Mouse (Mus musculus): ENCODE data around the gene 4933424G06Rik. TPM values are rescaled to one million over a fixed set of nuclear protein-coding genes. Genes with fewer than 3 reads are reported as not detected.
"Not testable (repeated sequence)": the region's sequence is repeated elsewhere in the genome, so short reads cannot be mapped to it uniquely, and the experiment has no call there.

The 4933424G06Rik gene
- polyA plus RNA-seq (2014; fragmentation: Nextera tagmentation; extraction: Ambion mirVana), result not detected in 2 replicates

GRCm38 (mm10) chr1:36709854-36710280 lies at the start of gene 4933424G06Rik:
Gene 4933424G06Rik, plus strand, starts transcription at chr1:36710149.
- peak within 1 kb of the TSS; percentile 61 for H3K4me2 ChIP-seq (ENCODE audit: low read depth, low read length)
- DNase-seq (ENCODE audit: low spot score) (peak; percentile 99), ATAC-seq (ENCODE audit: low read depth) (peak; percentile 96)
- WGBS, result under 1% methylated on average over 26 of the region's 29 CpGs
- H3K4me3 ChIP-seq (ENCODE audit: low read depth, low read length), result peak within 1 kb of the TSS; percentile 99
- no peaks in the 10 kb centered on the region for H3K9me3 ChIP-seq (ENCODE audit: control insufficient read depth, low read length)
- H3K27me3 ChIP-seq (replicated peaks; ENCODE audit: control insufficient read depth, insufficient read depth, low read length), result no peaks in the 10 kb centered on the region
- peak within 1 kb of the TSS; percentile 93 for H3K9ac ChIP-seq (ENCODE audit: low read depth, low read length)
- peak within 1 kb of the TSS; percentile 84 for H3K27ac ChIP-seq (replicated peaks; ENCODE audit: low read depth, low read length)
- peaks cover 23% of the 10 kb centered on the region for H3K36me3 ChIP-seq (ENCODE audit: control insufficient read depth, insufficient read depth, low read length)
- 0 out of 2 replicates have a peak, but pooled peaks cover 9% of the 10 kb centered on the region for H3K4me1 ChIP-seq (ENCODE audit: control insufficient read depth, insufficient read depth, low read length)

- no peak overlapping the region for H3K4me3 ChIP-seq (ENCODE audit: low read depth, low read length)
- H3K9me3 ChIP-seq (ENCODE audit: control insufficient read depth, low read length), result no peaks in the 10 kb centered on the region
- H3K4me1 ChIP-seq (ENCODE audit: control insufficient read depth, insufficient read depth, low read length), result no peaks in the 10 kb centered on the region
- H3K4me2 ChIP-seq (ENCODE audit: low read depth, low read length), result no peak overlapping the region
- ATAC-seq (ENCODE audit: low read depth) (no peak), DNase-seq (ENCODE audit: low spot score) (peak; percentile 27)
- no peak overlapping the region for H3K9ac ChIP-seq (ENCODE audit: low read depth, low read length)
- 80% methylated on average over 4 of the region's 4 CpGs for WGBS
- H3K27me3 ChIP-seq (replicated peaks; ENCODE audit: control insufficient read depth, insufficient read depth, low read length), result no peaks in the 10 kb centered on the region
- H3K36me3 ChIP-seq (ENCODE audit: control insufficient read depth, insufficient read depth, low read length), result no peaks in the 10 kb centered on the region
- H3K27ac ChIP-seq (replicated peaks; ENCODE audit: low read depth, low read length), result no peak overlapping the region
Measured at GRCm38 (mm10) chr1:36664457-36664856, 45.5 kb upstream of the 4933424G06Rik start.

GRCm38 (mm10) chr1:36665165-36665723 lies 44.7 kb upstream of the 4933424G06Rik start:
- Histone ChIP-seq H3K27ac (replicated peaks; ENCODE audit: low read depth, low read length) (no peak overlapping the region), H3K4me3 (ENCODE audit: low read depth, low read length) (no peak overlapping the region), H3K9me3 (ENCODE audit: control insufficient read depth, low read length) (no peaks in the 10 kb centered on the region), H3K9ac (ENCODE audit: low read depth, low read length) (no peak overlapping the region), H3K4me1 (ENCODE audit: control insufficient read depth, insufficient read depth, low read length) (no peaks in the 10 kb centered on the region), H3K4me2 (ENCODE audit: low read depth, low read length) (no peak overlapping the region), H3K27me3 (replicated peaks; ENCODE audit: control insufficient read depth, insufficient read depth, low read length) (no peaks in the 10 kb centered on the region), H3K36me3 (ENCODE audit: control insufficient read depth, insufficient read depth, low read length) (no peaks in the 10 kb centered on the region)
- WGBS, result 74% methylated on average over 11 of the region's 11 CpGs
- peak; percentile 49 for DNase-seq (ENCODE audit: low spot score)
- ATAC-seq (ENCODE audit: low read depth), result peak; percentile 51; the same call in 1 of the 2 replicates

- H3K27ac ChIP-seq (replicated peaks; ENCODE audit: low read depth, low read length), result no peak overlapping the region
- no peak for ATAC-seq (ENCODE audit: low read depth)
- DNase-seq (ENCODE audit: low spot score), result no peak
Measured at GRCm38 (mm10) chr1:36665934-36666333, 44.0 kb upstream of the 4933424G06Rik start.

GRCm38 (mm10) chr1:36668007-36668406 lies 41.9 kb upstream of the 4933424G06Rik start:
- DNase-seq (ENCODE audit: low spot score); H3K9ac ChIP-seq (ENCODE audit: low read depth, low read length); H3K4me3 ChIP-seq (ENCODE audit: low read depth, low read length); ATAC-seq (ENCODE audit: low read depth); H3K27ac ChIP-seq (replicated peaks; ENCODE audit: low read depth, low read length); H3K36me3 ChIP-seq (ENCODE audit: control insufficient read depth, insufficient read depth, low read length); H3K27me3 ChIP-seq (replicated peaks; ENCODE audit: control insufficient read depth, insufficient read depth, low read length); H3K4me1 ChIP-seq (ENCODE audit: control insufficient read depth, insufficient read depth, low read length); H3K4me2 ChIP-seq (ENCODE audit: low read depth, low read length); H3K9me3 ChIP-seq (ENCODE audit: control insufficient read depth, low read length): not testable (repeated sequence)
- WGBS, result 69% methylated on average over 4 of the region's 4 CpGs

More at GRCm38 (mm10) chr1:36665934-36666333, 44.0 kb upstream of the 4933424G06Rik start:
- Histone ChIP-seq H3K4me3 (ENCODE audit: low read depth, low read length) (no peak overlapping the region), H3K4me2 (ENCODE audit: low read depth, low read length) (no peak overlapping the region), H3K36me3 (ENCODE audit: control insufficient read depth, insufficient read depth, low read length) (no peaks in the 10 kb centered on the region), H3K4me1 (ENCODE audit: control insufficient read depth, insufficient read depth, low read length) (no peaks in the 10 kb centered on the region), H3K9ac (ENCODE audit: low read depth, low read length) (no peak overlapping the region), H3K9me3 (ENCODE audit: control insufficient read depth, low read length) (no peaks in the 10 kb centered on the region), H3K27me3 (replicated peaks; ENCODE audit: control insufficient read depth, insufficient read depth, low read length) (no peaks in the 10 kb centered on the region)
- 65% methylated on average over 4 of the region's 4 CpGs for WGBS

- H3K27ac ChIP-seq (replicated peaks; ENCODE audit: low read depth, low read length), result no peak overlapping the region
- 69% methylated on average over 4 of the region's 4 CpGs for whole genome bisulfite sequencing
- no peak overlapping the region for H3K4me2 ChIP-seq (ENCODE audit: low read depth, low read length)
- H3K9ac ChIP-seq (ENCODE audit: low read depth, low read length), result no peak overlapping the region
- no peak for ATAC-seq (ENCODE audit: low read depth)
- no peak overlapping the region for H3K4me3 ChIP-seq (ENCODE audit: low read depth, low read length)
- DNase-seq (ENCODE audit: low spot score), result no peak
- H3K9me3 ChIP-seq (ENCODE audit: control insufficient read depth, low read length), result no peaks in the 10 kb centered on the region
- peaks cover 3% of the 10 kb centered on the region; the same call in 1 of the 2 replicates for H3K4me1 ChIP-seq (ENCODE audit: control insufficient read depth, insufficient read depth, low read length)
- no peaks in the 10 kb centered on the region for H3K36me3 ChIP-seq (ENCODE audit: control insufficient read depth, insufficient read depth, low read length)
- H3K27me3 ChIP-seq (replicated peaks; ENCODE audit: control insufficient read depth, insufficient read depth, low read length), result no peaks in the 10 kb centered on the region
Measured at GRCm38 (mm10) chr1:36670256-36670655, 39.7 kb upstream of the 4933424G06Rik start.

- Histone ChIP-seq H3K27ac (replicated peaks; ENCODE audit: low read depth, low read length) (no peak overlapping the region), H3K9me3 (ENCODE audit: control insufficient read depth, low read length) (no peaks in the 10 kb centered on the region), H3K36me3 (ENCODE audit: control insufficient read depth, insufficient read depth, low read length) (no peaks in the 10 kb centered on the region), H3K4me3 (ENCODE audit: low read depth, low read length) (no peak overlapping the region), H3K4me1 (ENCODE audit: control insufficient read depth, insufficient read depth, low read length) (peaks cover 3% of the 10 kb centered on the region; the same call in 1 of the 2 replicates), H3K9ac (ENCODE audit: low read depth, low read length) (no peak overlapping the region), H3K27me3 (replicated peaks; ENCODE audit: control insufficient read depth, insufficient read depth, low read length) (no peaks in the 10 kb centered on the region), H3K4me2 (ENCODE audit: low read depth, low read length) (no peak overlapping the region)
- DNase-seq (ENCODE audit: low spot score) (no peak), ATAC-seq (ENCODE audit: low read depth) (no peak)
- WGBS, result 86% methylated on average over 10 of the region's 10 CpGs
Measured at GRCm38 (mm10) chr1:36671260-36671659, 38.7 kb upstream of the 4933424G06Rik start.

- H3K27ac ChIP-seq (replicated peaks; ENCODE audit: low read depth, low read length), result peak overlapping the region; percentile 67
Measured at GRCm38 (mm10) chr1:36672648-36673350, 37.1 kb upstream of the 4933424G06Rik start.

More at GRCm38 (mm10) chr1:36672648-36673350, 37.1 kb upstream of the 4933424G06Rik start:
- peak overlapping the region; percentile 36; the same call in 1 of the 2 replicates for H3K4me2 ChIP-seq (ENCODE audit: low read depth, low read length)
- no peaks in the 10 kb centered on the region for H3K36me3 ChIP-seq (ENCODE audit: control insufficient read depth, insufficient read depth, low read length)
- H3K9ac ChIP-seq (ENCODE audit: low read depth, low read length), result peak overlapping the region; percentile 15; the same call in 1 of the 2 replicates
- H3K4me3 ChIP-seq (ENCODE audit: low read depth, low read length), result no peak overlapping the region; the same call in 1 of the 2 replicates
- H3K9me3 ChIP-seq (ENCODE audit: control insufficient read depth, low read length), result no peaks in the 10 kb centered on the region
- H3K4me1 ChIP-seq (ENCODE audit: control insufficient read depth, insufficient read depth, low read length), result peaks cover 3% of the 10 kb centered on the region; the same call in 1 of the 2 replicates
- H3K27me3 ChIP-seq (replicated peaks; ENCODE audit: control insufficient read depth, insufficient read depth, low read length), result no peaks in the 10 kb centered on the region
- WGBS, result 23% methylated on average over 16 of the region's 16 CpGs
- ATAC-seq (ENCODE audit: low read depth) (peak; percentile 63; the same call in 1 of the 2 replicates), DNase-seq (ENCODE audit: low spot score) (peak; percentile 37)
